Mouse (Mus musculus) limb, embryonic 12.5 days (tissue): ENCODE data around the gene AI837181. TPM values are rescaled to one million over a fixed set of nuclear protein-coding genes. Genes with fewer than 3 reads are reported as not detected.

Source experiments
- ATAC-seq: fragments of 200-750 bp; cut with Nextera tagmentation; 2 replicates; pipeline ENCODE4 v1.8.0; 2017; ENCODE audit warnings: low read depth, moderate TSS enrichment; ENCODE audit not compliant: insufficient number of reproducible peaks, insufficient read depth, low FRiP score, low TSS enrichment
- H3K27ac ChIP-seq: fragments of 300-500 bp; sonication (generic); 2 replicates; pipeline ENCODE4 v1.5.1; 2016; ENCODE audit warnings: mild to moderate bottlenecking, moderate library complexity
- H3K27me3 ChIP-seq: fragments of 300-500 bp; sonication (generic); 2 replicates; pipeline ENCODE4 v1.6.1; 2016; ENCODE audit warnings: mild to moderate bottlenecking, moderate library complexity
- H3K36me3 ChIP-seq: fragments of 300-500 bp; sonication (generic); 2 replicates; pipeline ENCODE4 v1.6.1; 2016; ENCODE audit warnings: mild to moderate bottlenecking, moderate library complexity
- H3K4me1 ChIP-seq: fragments of 300-500 bp; sonication (generic); replicated peaks from 2 replicates; pipeline ENCODE4 v1.6.1; 2016
- H3K4me2 ChIP-seq: fragments of 300-500 bp; sonication (generic); 2 replicates; pipeline ENCODE4 v1.6.1; 2016; ENCODE audit warnings: mild to moderate bottlenecking, moderate library complexity
- H3K4me3 ChIP-seq: fragments of 300-500 bp; sonication (generic); replicated peaks from 2 replicates; pipeline ENCODE4 v1.5.1; 2016; ENCODE audit warnings: mild to moderate bottlenecking
- H3K9ac ChIP-seq: fragments of 300-500 bp; sonication (generic); replicated peaks from 2 replicates; pipeline ENCODE4 v1.6.1; 2016; ENCODE audit warnings: mild to moderate bottlenecking, moderate library complexity
- H3K9me3 ChIP-seq: fragments of 300-500 bp; sonication (generic); 2 replicates; pipeline ENCODE4 v1.6.1; 2016; ENCODE audit warnings: mild to moderate bottlenecking, moderate library complexity
- WGBS: fragments of 180-500 bp; shearing (Covaris S2); methylation state at CpG from one replicate; pipeline ENCODE4 v1.1.7; 2016; 5-methylcytosine and 5-hydroxymethylcytosine counted together
- polyA plus RNA-seq: library from polyadenylated mRNA; unstranded; fragments of >200 nt; fragmentation: Nextera tagmentation; extraction: Ambion mirVana; gene quantifications from 2 replicates; pipeline ENCODE4 v1.2.1, GENCODE M21; 2016

AI837181 gene
- polyA plus RNA-seq, 1 experiment from 2014 or later: 65.0 TPM

DNA sequence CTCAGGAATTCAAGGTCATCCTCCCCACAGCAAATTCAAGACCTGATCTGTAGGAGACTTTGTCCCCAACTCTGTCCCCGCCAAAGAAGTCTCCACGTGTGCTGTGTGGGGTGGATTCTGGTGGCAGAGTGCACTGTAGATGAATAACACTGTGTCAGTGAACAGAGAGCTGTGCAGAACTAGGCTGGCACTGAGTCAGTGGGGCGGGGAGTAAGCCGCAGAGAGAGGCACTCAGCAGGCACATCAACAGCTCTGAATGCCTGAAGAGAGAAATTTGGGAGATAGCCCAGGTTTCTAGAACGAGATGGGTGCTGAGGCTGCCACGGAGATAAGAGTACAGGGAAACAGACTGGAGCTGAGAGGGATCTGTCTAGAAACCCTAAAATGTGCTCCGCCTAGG, 34.1 kb downstream of the AI837181 start:
- Histone ChIP-seq H3K4me3 (no peak overlapping the region), H3K9me3 (no peaks in the 10 kb centered on the region), H3K4me1 (peaks cover 46% of the 10 kb centered on the region), H3K27ac (no peak overlapping the region), H3K9ac (no peak overlapping the region), H3K27me3 (no peaks in the 10 kb centered on the region), H3K4me2 (no peak overlapping the region), H3K36me3 (peaks cover 27% of the 10 kb centered on the region)
- WGBS: 69% methylated on average over 7 of the region's 7 CpGs
- ATAC-seq: no peak

DNA sequence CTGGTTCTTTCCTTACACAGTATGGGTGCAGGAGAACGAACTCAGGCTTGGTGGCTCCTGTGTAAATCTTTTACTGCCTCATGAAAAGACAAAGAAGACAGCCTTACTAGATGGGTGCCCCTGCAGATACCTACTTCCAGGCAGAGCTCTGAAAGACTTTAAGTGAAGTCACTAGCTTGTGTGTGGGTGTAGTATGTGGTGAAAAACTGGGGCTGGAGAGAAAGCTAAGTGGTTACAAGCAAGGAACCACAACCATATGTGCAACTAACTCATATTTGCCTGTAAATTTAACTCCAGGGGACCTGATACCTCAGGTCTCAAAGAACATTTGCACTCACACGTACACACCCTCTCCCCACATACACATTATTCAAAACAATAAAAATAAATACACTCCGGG, 35.0 kb downstream of the AI837181 start:
- H3K9ac ChIP-seq: peak overlapping the region; percentile 80
- no peak for ATAC-seq
- peak overlapping the region; percentile 83 for H3K4me2 ChIP-seq
- no peaks in the 10 kb centered on the region for H3K27me3 ChIP-seq
- peak overlapping the region; percentile 76 for H3K4me3 ChIP-seq
- H3K27ac ChIP-seq: 0 out of 2 replicates have a peak overlapping the region, but pooled peaks have one; percentile 73
- peaks cover 48% of the 10 kb centered on the region for H3K4me1 ChIP-seq
- 26% methylated on average over 3 of the region's 3 CpGs for WGBS
- H3K36me3 ChIP-seq: peaks cover 28% of the 10 kb centered on the region
- no peaks in the 10 kb centered on the region for H3K9me3 ChIP-seq

DNA sequence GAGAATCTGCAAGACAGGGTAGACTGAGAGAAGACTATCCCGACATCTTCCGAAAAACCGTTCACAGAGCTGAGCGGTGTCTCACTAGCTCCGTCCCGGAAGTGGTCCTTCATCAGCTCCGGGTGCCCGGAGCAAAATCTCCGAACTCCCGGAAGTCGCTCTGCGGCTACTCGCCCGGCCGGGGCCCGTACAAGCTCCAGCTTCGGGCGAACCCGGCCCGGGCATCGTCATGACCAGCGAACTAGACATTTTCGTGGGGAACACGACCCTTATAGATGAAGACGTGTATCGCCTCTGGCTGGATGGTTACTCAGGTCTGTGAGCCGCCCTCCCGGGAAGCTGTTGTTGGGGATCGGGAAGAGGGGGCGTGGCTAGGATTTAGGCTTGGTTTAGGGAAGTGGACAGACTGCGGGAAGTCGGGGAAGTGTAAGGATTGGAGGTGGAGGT, 35.5 kb downstream of the AI837181 start, which contains the start of gene Fibp:
TSS of gene Fibp (plus strand) at position 151 of the 447 bp plus-strand sequence.
- Histone ChIP-seq H3K36me3 (peaks cover 34% of the 10 kb centered on the region), H3K4me3 (peak within 1 kb of the TSS; percentile 76), H3K4me2 (peak within 1 kb of the TSS; percentile 83), H3K9me3 (no peaks in the 10 kb centered on the region), H3K27ac (0 out of 2 replicates have a peak within 1 kb of the TSS, but pooled peaks have one; percentile 73), H3K27me3 (no peaks in the 10 kb centered on the region), H3K4me1 (peaks cover 42% of the 10 kb centered on the region), H3K9ac (peak within 1 kb of the TSS; percentile 80)
- under 1% methylated on average over 32 of the region's 32 CpGs for WGBS
- peak; percentile 57 for ATAC-seq

DNA sequence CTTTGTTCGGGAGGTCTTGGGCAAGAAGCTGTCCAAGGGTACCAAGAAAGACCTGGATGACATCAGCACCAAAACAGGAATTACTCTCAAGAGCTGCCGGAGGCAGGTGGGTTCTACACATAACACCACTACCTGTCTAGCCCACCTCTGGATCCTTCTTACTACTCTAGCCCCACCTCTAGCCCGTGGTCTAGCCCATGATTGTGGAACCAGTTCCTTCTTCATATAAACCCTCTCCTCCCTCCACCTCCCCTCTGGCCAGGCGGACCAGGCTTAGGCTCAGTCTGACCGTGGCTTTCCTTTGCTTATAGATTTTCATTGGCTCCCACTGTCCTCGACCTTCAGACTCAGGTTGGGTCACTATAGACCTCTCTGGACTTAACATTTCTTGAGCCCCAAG, 36.5 kb downstream of the AI837181 start:
- no peak overlapping the region for H3K27ac ChIP-seq
- peaks cover 33% of the 10 kb centered on the region for H3K4me1 ChIP-seq
- peak overlapping the region; percentile 83 for H3K4me2 ChIP-seq
- H3K9ac ChIP-seq: peak overlapping the region; percentile 80
- no peak for ATAC-seq
- H3K4me3 ChIP-seq: peak overlapping the region; percentile 76
- no peaks in the 10 kb centered on the region for H3K27me3 ChIP-seq
- 88% methylated on average over 6 of the region's 6 CpGs for WGBS
- H3K36me3 ChIP-seq: peaks cover 43% of the 10 kb centered on the region
- H3K9me3 ChIP-seq: no peaks in the 10 kb centered on the region

DNA sequence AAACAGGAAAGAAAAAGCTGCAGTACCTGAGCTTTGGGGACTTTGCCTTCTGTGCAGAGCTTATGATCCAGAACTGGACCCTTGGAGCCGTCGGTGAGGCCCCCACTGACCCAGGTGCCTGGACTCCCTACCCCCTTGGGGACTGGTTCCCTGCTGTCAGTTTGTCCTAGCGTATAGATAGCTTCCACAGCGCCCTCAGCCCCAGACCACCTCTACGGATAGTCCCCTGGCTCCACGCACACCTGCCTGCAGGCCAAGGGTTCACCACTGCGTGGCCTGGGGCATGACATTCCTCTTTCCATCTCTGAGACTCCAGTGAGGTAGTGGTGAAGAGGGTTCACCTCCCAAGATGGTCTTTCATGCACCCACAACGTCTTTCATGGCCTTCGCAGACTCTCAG, 38.3 kb downstream of the AI837181 start:
- peaks cover 60% of the 10 kb centered on the region for H3K36me3 ChIP-seq
- no peak overlapping the region for H3K4me2 ChIP-seq
- 0 out of 2 replicates have a peak overlapping the region, but pooled peaks have one; percentile 66 for H3K27ac ChIP-seq
- ATAC-seq: no peak
- H3K27me3 ChIP-seq: no peaks in the 10 kb centered on the region
- H3K4me3 ChIP-seq: no peak overlapping the region
- no peak overlapping the region for H3K9ac ChIP-seq
- H3K9me3 ChIP-seq: no peaks in the 10 kb centered on the region
- peaks cover 23% of the 10 kb centered on the region for H3K4me1 ChIP-seq
- 89% methylated on average over 9 of the region's 9 CpGs for WGBS

DNA sequence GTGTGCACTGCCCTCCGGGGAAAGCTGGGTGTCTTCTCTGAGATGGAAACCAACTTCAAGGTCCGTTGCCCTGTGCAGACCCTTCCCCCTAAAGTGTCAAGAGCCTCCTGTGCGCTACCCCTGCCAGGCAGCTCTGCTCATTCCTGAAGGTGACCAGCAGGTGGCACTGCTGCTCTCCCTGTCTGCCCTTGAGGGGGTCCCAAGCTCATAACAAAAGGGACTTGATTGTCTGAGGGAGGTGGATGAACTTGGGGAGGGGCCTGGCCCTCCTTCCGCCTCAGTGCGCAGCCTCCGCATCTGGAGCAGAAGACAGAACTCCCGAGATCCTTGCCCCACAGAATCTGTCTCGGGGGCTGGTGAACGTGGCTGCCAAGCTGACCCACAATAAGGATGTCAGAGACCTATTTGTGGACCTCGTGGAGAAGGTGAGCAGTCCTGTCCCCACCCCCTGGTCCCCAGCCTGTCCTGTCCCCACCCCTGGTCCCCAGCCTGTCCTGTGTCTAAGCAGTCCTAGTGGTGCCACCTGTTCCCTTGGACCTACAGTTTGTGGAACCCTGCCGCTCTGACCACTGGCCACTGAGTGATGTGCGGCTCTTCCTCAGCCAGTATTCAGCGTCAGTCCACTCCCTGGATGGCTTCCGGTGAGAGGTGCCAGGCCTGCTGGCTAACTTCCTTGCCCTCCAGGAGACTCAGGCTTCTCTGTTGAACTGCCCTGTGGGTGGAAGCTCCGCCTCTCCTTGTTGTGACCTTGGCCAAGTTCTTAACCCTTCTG, 39.0 kb downstream of the AI837181 start:
- Histone ChIP-seq H3K27me3 (no peaks in the 10 kb centered on the region), H3K36me3 (peaks cover 60% of the 10 kb centered on the region), H3K27ac (peak overlapping the region; percentile 66), H3K4me1 (peaks cover 23% of the 10 kb centered on the region), H3K4me2 (peak overlapping the region; percentile 53), H3K9ac (peak overlapping the region; percentile 57), H3K4me3 (peak overlapping the region; percentile 28), H3K9me3 (no peaks in the 10 kb centered on the region)
- no peak for ATAC-seq
- 48% methylated on average over 15 of the region's 15 CpGs for whole genome bisulfite sequencing

DNA sequence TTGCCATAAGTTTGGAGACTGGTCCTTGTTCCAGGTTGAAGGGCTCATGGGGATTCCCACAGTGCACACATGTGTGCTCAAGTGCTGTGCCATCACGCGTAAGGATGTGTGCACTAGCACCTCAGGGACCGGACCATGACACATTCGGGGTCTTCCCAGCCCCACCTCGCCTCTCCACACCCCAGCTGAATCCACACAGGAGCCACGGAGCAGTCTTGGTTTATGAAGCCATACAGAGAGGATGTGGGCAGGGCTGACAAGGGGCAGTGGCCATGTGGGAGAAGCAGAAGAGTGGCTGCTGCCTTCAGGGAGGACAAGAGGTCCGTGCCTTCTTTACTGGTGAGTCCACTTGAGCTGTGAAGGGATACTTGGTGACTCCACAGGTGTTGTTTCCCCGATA, 40.1 kb downstream of the AI837181 start:
- peaks cover 60% of the 10 kb centered on the region for H3K36me3 ChIP-seq
- H3K9ac ChIP-seq: no peak overlapping the region

DNA sequence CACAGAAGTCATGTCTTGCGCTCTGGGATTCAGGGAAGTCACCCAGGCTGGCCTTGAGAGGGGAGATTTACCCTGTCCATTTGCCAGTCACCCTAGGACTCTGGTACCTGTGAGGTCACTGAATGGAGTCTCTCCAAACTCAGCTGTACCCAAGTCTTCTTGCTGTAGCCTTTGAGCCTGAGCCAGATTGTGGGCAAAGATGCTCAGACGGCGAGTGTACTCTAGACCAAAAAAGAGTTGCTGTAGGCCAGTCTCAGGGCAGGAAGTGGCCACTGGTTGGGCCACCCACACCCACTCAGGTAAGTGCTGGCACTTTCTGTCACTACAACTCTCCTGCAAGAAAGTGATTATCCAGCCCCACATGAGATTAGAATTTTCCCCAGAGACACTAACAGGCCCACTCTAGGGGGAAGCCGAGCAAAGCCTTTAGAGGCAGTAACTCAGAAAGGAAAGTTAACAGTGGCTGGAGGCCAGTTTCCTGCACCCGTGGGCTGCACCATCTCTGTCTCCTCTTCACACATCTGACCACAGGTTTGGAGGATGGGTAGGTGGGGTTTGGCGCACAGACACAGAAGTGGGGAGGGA, 42.1 kb downstream of the AI837181 start:
- Histone ChIP-seq H3K4me3 (no peak overlapping the region), H3K4me2 (no peak overlapping the region), H3K9me3 (no peaks in the 10 kb centered on the region), H3K9ac (no peak overlapping the region), H3K27ac (no peak overlapping the region), H3K36me3 (peaks cover 60% of the 10 kb centered on the region), H3K27me3 (no peaks in the 10 kb centered on the region), H3K4me1 (peaks cover 10% of the 10 kb centered on the region)
- WGBS: 89% methylated on average over 6 of the region's 6 CpGs
- ATAC-seq: no peak

More for the DNA sequence above, 40.1 kb downstream of the AI837181 start:
- 95% methylated on average over 8 of the region's 8 CpGs for WGBS
- Histone ChIP-seq H3K4me1 (peaks cover 19% of the 10 kb centered on the region), H3K27ac (no peak overlapping the region), H3K27me3 (no peaks in the 10 kb centered on the region), H3K4me3 (no peak overlapping the region), H3K4me2 (no peak overlapping the region), H3K9me3 (no peaks in the 10 kb centered on the region)
- no peak for ATAC-seq

DNA sequence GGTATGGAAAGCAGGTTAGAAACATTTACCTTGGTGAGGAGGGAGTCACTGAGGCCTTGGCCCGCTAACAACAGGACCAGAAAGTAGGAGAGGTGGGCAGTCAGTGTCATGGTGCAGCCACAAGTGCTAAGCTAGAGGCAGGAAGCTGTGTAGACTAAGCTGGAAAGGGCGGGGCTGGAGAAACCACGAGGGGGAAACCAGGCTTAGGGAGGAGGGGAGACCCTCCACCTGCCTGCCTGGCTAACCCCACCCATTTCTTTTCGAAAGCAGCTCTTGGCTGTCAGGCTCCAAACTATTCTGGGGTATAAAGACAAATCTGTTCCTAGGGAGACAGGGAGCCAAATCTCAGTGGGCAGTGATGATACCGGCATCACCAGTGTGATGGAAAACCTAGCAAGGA, 43.4 kb downstream of the AI837181 start, which contains the start of gene Ctsw:
TSS of gene Ctsw (minus strand) at position 134 of the 400 bp plus-strand sequence.
- H3K4me3 ChIP-seq: no peak within 1 kb of the TSS
- no peak within 1 kb of the TSS for H3K4me2 ChIP-seq
- WGBS: 57% methylated on average over 5 of the region's 5 CpGs
- H3K36me3 ChIP-seq: peaks cover 47% of the 10 kb centered on the region
- H3K9me3 ChIP-seq: 0 out of 2 replicates have a peak, but pooled peaks cover 3% of the 10 kb centered on the region
- H3K9ac ChIP-seq: no peak within 1 kb of the TSS
- ATAC-seq: no peak
- no peaks in the 10 kb centered on the region for H3K27me3 ChIP-seq
- H3K27ac ChIP-seq: 0 out of 2 replicates have a peak within 1 kb of the TSS, but pooled peaks have one; percentile 7
- H3K4me1 ChIP-seq: peaks cover 10% of the 10 kb centered on the region

DNA sequence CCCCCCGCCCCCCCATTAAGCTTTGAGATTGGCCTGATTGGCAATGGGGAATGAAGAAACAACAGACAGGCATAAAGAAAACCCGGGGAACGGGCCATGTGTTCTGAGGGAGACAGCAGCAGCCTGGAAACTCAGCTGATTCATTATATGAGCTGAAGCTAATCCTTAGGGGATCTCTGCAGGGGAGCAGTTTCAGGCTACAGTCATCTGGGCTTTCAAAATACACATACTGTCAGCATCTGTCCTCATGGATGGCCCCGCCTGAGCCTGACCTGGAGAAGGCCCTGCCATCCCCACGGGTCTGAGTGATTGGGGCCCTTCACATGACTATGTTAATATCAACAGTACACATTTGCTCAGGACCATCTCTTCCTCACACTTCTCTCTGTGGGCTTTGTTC, 46.9 kb downstream of the AI837181 start:
- no peak overlapping the region for H3K4me3 ChIP-seq
- H3K27ac ChIP-seq: no peak overlapping the region
- H3K9me3 ChIP-seq: 0 out of 2 replicates have a peak, but pooled peaks cover 3% of the 10 kb centered on the region
- no peak overlapping the region for H3K4me2 ChIP-seq
- H3K9ac ChIP-seq: no peak overlapping the region
- peaks cover 23% of the 10 kb centered on the region for H3K4me1 ChIP-seq
- no peak for ATAC-seq
- WGBS: 51% methylated on average over 5 of the region's 5 CpGs
- H3K27me3 ChIP-seq: no peaks in the 10 kb centered on the region
- peaks cover 20% of the 10 kb centered on the region for H3K36me3 ChIP-seq

DNA sequence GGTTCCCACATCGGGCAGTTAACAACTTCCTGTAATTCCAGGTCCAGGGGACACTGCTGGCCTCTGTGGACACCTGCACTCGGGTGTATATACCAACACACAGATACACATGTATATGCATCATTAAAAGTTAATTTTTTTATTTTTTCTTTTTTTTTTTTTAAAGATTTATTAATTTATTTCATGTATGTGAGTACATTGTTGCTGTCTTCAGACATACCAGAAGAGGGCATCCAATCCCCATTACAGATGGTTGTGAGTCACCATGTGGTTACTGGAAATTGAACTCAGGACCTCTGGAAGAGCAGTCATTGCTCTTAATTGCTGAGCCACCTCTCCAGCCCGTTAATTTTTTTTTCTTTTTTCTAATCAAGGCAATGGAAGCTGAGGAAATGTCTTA, 47.9 kb downstream of the AI837181 start:
- 0 out of 2 replicates have a peak, but pooled peaks cover 3% of the 10 kb centered on the region for H3K9me3 ChIP-seq
- no peak overlapping the region for H3K9ac ChIP-seq
- H3K36me3 ChIP-seq: peaks cover 20% of the 10 kb centered on the region
- peak overlapping the region; percentile 94; the same call in 1 of the 2 replicates for H3K27ac ChIP-seq
- H3K4me2 ChIP-seq: 0 out of 2 replicates have a peak overlapping the region, but pooled peaks have one; percentile 79
- peak overlapping the region; percentile 76; the same call in 1 of the 2 replicates for H3K4me3 ChIP-seq
- WGBS: 85% methylated on average over 3 of the region's 3 CpGs
- H3K4me1 ChIP-seq: peaks cover 25% of the 10 kb centered on the region
- H3K27me3 ChIP-seq: no peaks in the 10 kb centered on the region
- no peak for ATAC-seq
